Comparison of ENCODE assay signal across 18 mouse cellular contexts in the genomic region with DNA sequence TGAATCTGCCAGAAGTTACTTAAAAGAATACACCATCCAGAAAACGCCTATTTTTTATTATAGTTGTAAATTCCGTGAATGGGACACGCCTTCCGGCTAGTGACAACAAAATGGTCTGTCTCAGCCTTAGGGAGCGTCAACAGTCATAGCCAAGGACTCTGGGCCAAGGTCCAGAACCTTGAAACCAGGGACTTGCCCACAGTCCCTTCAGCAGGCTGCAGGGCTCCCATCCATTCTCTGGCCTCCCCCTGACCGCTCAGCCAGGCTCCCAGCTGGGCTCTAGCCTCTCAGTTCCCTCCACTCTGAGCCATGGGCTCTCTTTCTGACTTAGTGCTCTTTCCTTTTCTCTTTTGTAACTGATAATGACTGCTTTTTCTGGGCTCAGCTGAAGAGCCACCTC. TPM values are rescaled to one million over a fixed set of nuclear protein-coding genes. Genes with fewer than 3 reads are reported as not detected.
DNase-seq lines count a peak whose midpoint lies in the region; ATAC-seq lines count a peak whose summit lies in the region.
"Had no signal": no experiment of that assay in that cellular context is flagged by ENCODE, and none has a peak within 500 bp of the region (broad histone marks: within the 10 kb centered on the region; RNA-seq: fewer than 3 reads in every experiment).

No protein-coding gene starts in this region.

- no peak overlapping the region for H3K4me3 ChIP-seq in embryonic facial prominence, embryonic 13.5 days
- no peak overlapping the region for H3K4me3 ChIP-seq in embryonic facial prominence, embryonic 10.5 days
- H3K4me3 ChIP-seq: megakaryocyte, embryonic 14.5 days; stomach, embryonic 15.5 days had no signal

- H3K27ac ChIP-seq in embryonic facial prominence, embryonic 13.5 days = peak overlapping the region; percentile 33; the same call in 1 of the 2 replicates
- no peak overlapping the region for H3K27ac ChIP-seq in embryonic facial prominence, embryonic 10.5 days (replicated peaks)
- H3K27ac ChIP-seq: hindbrain, embryonic 14.5 days; liver, embryonic 14.5 days; stomach, embryonic 15.5 days had no signal

- no peaks in the 10 kb centered on the region for H3K27me3 ChIP-seq in embryonic facial prominence, embryonic 13.5 days
- H3K27me3 ChIP-seq in embryonic facial prominence, embryonic 10.5 days (replicated peaks; ENCODE audit: low read depth, poor library complexity, severe bottlenecking) = no peaks in the 10 kb centered on the region
- H3K27me3 ChIP-seq: stomach, embryonic 15.5 days had no signal

- H3K4me2 ChIP-seq in embryonic facial prominence, embryonic 13.5 days = no peak overlapping the region
- H3K4me2 ChIP-seq: hindbrain, embryonic 14.5 days; stomach, embryonic 15.5 days had no signal

- H3K9ac ChIP-seq in embryonic facial prominence, embryonic 13.5 days = no peak overlapping the region
- H3K9ac ChIP-seq: hindbrain, embryonic 14.5 days; liver, embryonic 14.5 days; stomach, embryonic 15.5 days had no signal

- H3K9me3 ChIP-seq in embryonic facial prominence, embryonic 13.5 days = no peaks in the 10 kb centered on the region
- no peaks in the 10 kb centered on the region for H3K9me3 ChIP-seq in embryonic facial prominence, embryonic 10.5 days
- H3K9me3 ChIP-seq: stomach, embryonic 15.5 days had no signal

- no peak for DNase-seq in embryonic facial prominence, embryonic 10.5 days (ENCODE audit: low spot score)
- DNase-seq in kidney, postnatal 10 days = peak; percentile 51
- no peak for DNase-seq in kidney, adult 8-10 months
- peak; percentile 37 for DNase-seq in kidney, postnatal 14 days
- DNase-seq in layer of hippocampus, postnatal 36 days = no peak
- DNase-seq in right cerebral cortex, postnatal 25 days = no peak
- DNase-seq: B cell, adult 2 months; cerebellum, adult 2 months; gastrocnemius, postnatal 10 days; thymus, adult 2 months had no signal

- ATAC-seq in embryonic facial prominence, embryonic 13.5 days (ENCODE audit: insufficient number of reproducible peaks, insufficient read depth, low FRiP score, low TSS enrichment, low read depth) = no peak
- no peak for ATAC-seq in megakaryocyte progenitor cell, adult 5-6 weeks (replicated peaks; ENCODE audit: poor library complexity)
- ATAC-seq: lung, postnatal 0 days; midbrain, embryonic 16.5 days had no signal

- H3K4me1 ChIP-seq in embryonic facial prominence, embryonic 13.5 days = peaks cover 52% of the 10 kb centered on the region
- H3K4me1 ChIP-seq in embryonic facial prominence, embryonic 10.5 days = peaks cover 62% of the 10 kb centered on the region

- H3K36me3 ChIP-seq in embryonic facial prominence, embryonic 13.5 days = peaks cover 4% of the 10 kb centered on the region; the same call in 1 of the 2 replicates
- no peaks in the 10 kb centered on the region; the same call in 1 of the 2 replicates for H3K36me3 ChIP-seq in embryonic facial prominence, embryonic 10.5 days (replicated peaks)
- H3K36me3 ChIP-seq: stomach, embryonic 15.5 days had no signal

- WGBS in embryonic facial prominence, embryonic 13.5 days = 96% methylated on average over 6 of the region's 6 CpGs
- WGBS in embryonic facial prominence, embryonic 10.5 days = 92% methylated on average over 6 of the region's 6 CpGs

RNA-seq across cellular contexts. Expression of gene Tns3, which starts 37.6 kb away (rescaled TPM):
- polyA plus RNA-seq in embryonic facial prominence, embryonic 13.5 days (2015; fragmentation: Nextera tagmentation; extraction: Ambion mirVana) = 35.0 and 35.5 TPM in 2 replicates
- polyA plus RNA-seq in embryonic facial prominence, embryonic 10.5 days (2016; fragmentation: Nextera tagmentation; extraction: Ambion mirVana) = 20.2 and 23.4 TPM in 2 replicates
- total RNA-seq in megakaryocyte progenitor cell, adult 5-6 weeks (2015) = 20.8 and 27.0 TPM in 2 replicates
- total RNA-seq in megakaryocyte progenitor cell, adult 5-6 weeks (2017) = 11.5 and 11.7 TPM in 2 replicates
- total RNA-seq in layer of hippocampus, postnatal 36 days (2021) = 10 to 100 TPM; 43.4 to 59.0 TPM

Comparison
In these comparisons a context has a peak if more than half of its experiments do, and no peak if none do; other contexts are left out.
1. DNase-seq: peak in kidney, postnatal 10 days (single experiment) and kidney, postnatal 14 days (single experiment); none in embryonic facial prominence, embryonic 10.5 days (single experiment), kidney, adult 8-10 months (0 of 2), layer of hippocampus, postnatal 36 days (0 of 2) and right cerebral cortex, postnatal 25 days (single experiment).